Comparison of ENCODE assay signal across 8 mouse cellular contexts in the genomic region with DNA sequence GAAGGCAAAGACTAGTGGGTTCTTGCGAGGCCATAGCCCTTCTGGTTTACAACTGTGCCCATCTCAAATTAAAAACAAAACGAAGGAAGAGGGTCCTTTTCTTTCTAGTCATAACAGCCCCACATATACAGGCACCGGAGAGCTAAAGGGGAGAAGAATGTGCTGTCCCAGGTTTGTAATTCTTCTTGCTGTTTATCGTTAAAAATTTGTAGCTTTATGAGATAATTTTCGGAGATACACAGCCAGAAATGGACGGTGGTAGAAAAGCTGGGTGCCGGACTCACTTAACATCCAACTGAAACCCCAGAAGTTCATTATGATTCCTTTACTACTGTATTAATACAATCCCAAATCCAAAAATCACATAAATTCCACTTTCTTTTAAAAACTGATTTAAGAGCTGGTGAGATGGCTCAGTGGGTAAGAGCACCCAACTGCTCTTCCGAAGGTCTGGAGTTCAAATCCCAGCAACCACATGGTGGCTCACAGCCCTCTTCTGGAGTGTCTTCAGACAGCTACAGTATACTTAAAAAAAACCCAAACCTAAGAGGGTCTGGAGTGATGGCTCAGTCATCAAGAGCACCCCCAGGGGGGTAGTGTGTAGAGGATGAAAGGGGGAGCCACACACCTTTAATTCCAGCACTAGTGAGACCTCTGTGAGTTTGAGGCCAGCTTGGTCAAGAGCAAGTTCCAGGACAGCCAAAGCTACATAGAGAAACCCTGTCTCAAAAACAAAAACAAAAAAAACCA. TPM values are rescaled to one million over a fixed set of nuclear protein-coding genes. Genes with fewer than 3 reads are reported as not detected.
DNase-seq lines count a peak whose midpoint lies in the region; ATAC-seq and TF ChIP-seq lines count a peak whose summit lies in the region.

No protein-coding gene starts in this region.

- no peaks in the 10 kb centered on the region for H3K27me3 ChIP-seq in lung, embryonic 14.5 days (ENCODE audit: insufficient read depth, low read length)
- no peaks in the 10 kb centered on the region for H3K27me3 ChIP-seq in embryonic facial prominence, embryonic 10.5 days (replicated peaks; ENCODE audit: low read depth, poor library complexity, severe bottlenecking)
- H3K27me3 ChIP-seq in intestine, embryonic 15.5 days (replicated peaks), result no peaks in the 10 kb centered on the region
- no peaks in the 10 kb centered on the region for H3K27me3 ChIP-seq in neural tube, embryonic 15.5 days (replicated peaks)

- 25% methylated on average over 8 of the region's 8 CpGs for WGBS in lung, embryonic 14.5 days
- WGBS in embryonic facial prominence, embryonic 10.5 days, result 32% methylated on average over 8 of the region's 8 CpGs
- 32% methylated on average over 8 of the region's 8 CpGs for WGBS in intestine, embryonic 15.5 days
- WGBS in neural tube, embryonic 15.5 days, result 25% methylated on average over 8 of the region's 8 CpGs

- peaks cover 5% of the 10 kb centered on the region; the same call in 1 of the 2 replicates for H3K4me1 ChIP-seq in lung, embryonic 14.5 days (ENCODE audit: insufficient read depth)
- H3K4me1 ChIP-seq in embryonic facial prominence, embryonic 10.5 days, result peaks cover 24% of the 10 kb centered on the region
- H3K4me1 ChIP-seq in intestine, embryonic 15.5 days (replicated peaks), result peaks cover 3% of the 10 kb centered on the region
- H3K4me1 ChIP-seq in neural tube, embryonic 15.5 days, result peaks cover 33% of the 10 kb centered on the region

- intact Hi-C loops in gastrocnemius, postnatal 14 days (cut with DNase I; ENCODE audit: low total_unique reads), result no loop called here

- DNase-seq in lung, embryonic 14.5 days, result peak; percentile 7
- no peak for DNase-seq in lung, postnatal 4 days
- no peak for DNase-seq in embryonic facial prominence, embryonic 10.5 days (ENCODE audit: low spot score)
- no peak for DNase-seq in retina, embryonic 14.5 days (ENCODE audit: low spot score)
- no peak for DNase-seq in gastrocnemius, postnatal 14 days
- DNase-seq in ovary, postnatal 36 days (ENCODE audit: low spot score), result no peak

- peaks cover 18% of the 10 kb centered on the region for H3K9me3 ChIP-seq in lung, embryonic 14.5 days (ENCODE audit: low read depth, low read length)
- peaks cover 18% of the 10 kb centered on the region for H3K9me3 ChIP-seq in embryonic facial prominence, embryonic 10.5 days
- peaks cover 12% of the 10 kb centered on the region; the same call in 1 of the 2 replicates for H3K9me3 ChIP-seq in intestine, embryonic 15.5 days
- 0 out of 2 replicates have a peak, but pooled peaks cover under 1% of the 10 kb centered on the region for H3K9me3 ChIP-seq in neural tube, embryonic 15.5 days (replicated peaks)

- peak overlapping the region; percentile 57 for H3K4me3 ChIP-seq in lung, embryonic 14.5 days (ENCODE audit: low read depth, low read length)
- H3K4me3 ChIP-seq in embryonic facial prominence, embryonic 10.5 days, result peak overlapping the region; percentile 72
- peak overlapping the region; percentile 50 for H3K4me3 ChIP-seq in intestine, embryonic 15.5 days (replicated peaks)
- peak overlapping the region; percentile 71 for H3K4me3 ChIP-seq in neural tube, embryonic 15.5 days (replicated peaks)

- ATAC-seq in lung, embryonic 14.5 days (ENCODE audit: insufficient read depth), result no peak
- ATAC-seq in intestine, embryonic 15.5 days, result no peak
- no peak for ATAC-seq in neural tube, embryonic 15.5 days (ENCODE audit: low FRiP score)

- peak overlapping the region; percentile 69 for H3K4me2 ChIP-seq in lung, embryonic 14.5 days
- peak overlapping the region; percentile 67 for H3K4me2 ChIP-seq in intestine, embryonic 15.5 days (replicated peaks)
- peak overlapping the region; percentile 63 for H3K4me2 ChIP-seq in neural tube, embryonic 15.5 days

- no peak for TF ChIP-seq CTCF in lung, embryonic 14.5 days (IDR thresholded peaks at IDR 0.05; ENCODE audit: low read depth)

- H3K27ac ChIP-seq in lung, embryonic 14.5 days (ENCODE audit: low read depth), result peak overlapping the region; percentile 81
- H3K27ac ChIP-seq in embryonic facial prominence, embryonic 10.5 days (replicated peaks), result peak overlapping the region; percentile 91
- 0 out of 2 replicates have a peak overlapping the region, but pooled peaks have one; percentile 45 for H3K27ac ChIP-seq in intestine, embryonic 15.5 days
- H3K27ac ChIP-seq in neural tube, embryonic 15.5 days (replicated peaks), result peak overlapping the region; percentile 94

- peaks cover 4% of the 10 kb centered on the region; the same call in 1 of the 2 replicates for H3K36me3 ChIP-seq in lung, embryonic 14.5 days (ENCODE audit: insufficient read depth)
- H3K36me3 ChIP-seq in embryonic facial prominence, embryonic 10.5 days (replicated peaks), result peaks cover 29% of the 10 kb centered on the region
- H3K36me3 ChIP-seq in intestine, embryonic 15.5 days, result peaks cover 12% of the 10 kb centered on the region; the same call in 1 of the 2 replicates
- H3K36me3 ChIP-seq in neural tube, embryonic 15.5 days, result no peaks in the 10 kb centered on the region

- peak overlapping the region; percentile 56 for H3K9ac ChIP-seq in lung, embryonic 14.5 days
- peak overlapping the region; percentile 49 for H3K9ac ChIP-seq in intestine, embryonic 15.5 days
- peak overlapping the region; percentile 69 for H3K9ac ChIP-seq in neural tube, embryonic 15.5 days (replicated peaks)

RNA-seq across cellular contexts. Expression of a gene that starts 3.9 kb away (rescaled TPM):
- 50.4 and 51.8 TPM in 2 replicates for polyA plus RNA-seq in lung, embryonic 14.5 days (2014; fragmentation: Nextera tagmentation; extraction: Ambion mirVana)
- polyA plus RNA-seq in embryonic facial prominence, embryonic 10.5 days (2016; fragmentation: Nextera tagmentation; extraction: Ambion mirVana), result 55.1 and 57.6 TPM in 2 replicates
- 60.9 and 61.9 TPM in 2 replicates for polyA plus RNA-seq in intestine, embryonic 15.5 days (2015; fragmentation: Nextera tagmentation; extraction: Ambion mirVana)
- 63.9 and 65.2 TPM in 2 replicates for polyA plus RNA-seq in neural tube, embryonic 15.5 days (2015; fragmentation: Nextera tagmentation; extraction: Ambion mirVana)
- total RNA-seq in gastrocnemius, postnatal 14 days (2021), result 10 to 100 TPM; 11.3 to 13.0 TPM

RNA-seq across cellular contexts. Expression of a gene that starts 4.1 kb away (rescaled TPM):
- polyA plus RNA-seq in lung, embryonic 14.5 days (2014; fragmentation: Nextera tagmentation; extraction: Ambion mirVana), result 91.1 and 91.2 TPM in 2 replicates
- 123 and 124 TPM in 2 replicates for polyA plus RNA-seq in embryonic facial prominence, embryonic 10.5 days (2016; fragmentation: Nextera tagmentation; extraction: Ambion mirVana)
- 109 and 113 TPM in 2 replicates for polyA plus RNA-seq in intestine, embryonic 15.5 days (2015; fragmentation: Nextera tagmentation; extraction: Ambion mirVana)
- polyA plus RNA-seq in neural tube, embryonic 15.5 days (2015; fragmentation: Nextera tagmentation; extraction: Ambion mirVana), result 48.6 and 61.0 TPM in 2 replicates
- total RNA-seq in gastrocnemius, postnatal 14 days (2021), result 10 to 100 TPM; 15.2 to 15.7 TPM

RNA-seq across cellular contexts. Expression of a gene that starts 24.0 kb away (rescaled TPM):
- 43.2 and 48.1 TPM in 2 replicates for polyA plus RNA-seq in lung, embryonic 14.5 days (2014; fragmentation: Nextera tagmentation; extraction: Ambion mirVana)
- 4.5 and 6.0 TPM in 2 replicates for polyA plus RNA-seq in embryonic facial prominence, embryonic 10.5 days (2016; fragmentation: Nextera tagmentation; extraction: Ambion mirVana)
- polyA plus RNA-seq in intestine, embryonic 15.5 days (2015; fragmentation: Nextera tagmentation; extraction: Ambion mirVana), result 22.9 and 28.5 TPM in 2 replicates
- 6.0 and 18.1 TPM in 2 replicates for polyA plus RNA-seq in neural tube, embryonic 15.5 days (2015; fragmentation: Nextera tagmentation; extraction: Ambion mirVana)
- total RNA-seq in gastrocnemius, postnatal 14 days (2021), result 1 to 10 TPM; 2.6 to 3.1 TPM
